Mouse (Mus musculus) liver, postnatal 0 days (tissue): Measurements from ENCODE around the gene Aldh1l1.

ENCODE experiments used
- CTCF ChIP-seq: sonication (generic); IDR thresholded peaks from 2 replicates; pipeline ENCODE4 v1.5.1; 2016; ENCODE audit warnings: antibody characterized with exemption, low read depth
- EP300 ChIP-seq: IDR thresholded peaks from 2 replicates; pipeline ENCODE4 v1.6.1; 2016; ENCODE audit warnings: antibody characterized with exemption, low read depth, mild to moderate bottlenecking

DNA sequence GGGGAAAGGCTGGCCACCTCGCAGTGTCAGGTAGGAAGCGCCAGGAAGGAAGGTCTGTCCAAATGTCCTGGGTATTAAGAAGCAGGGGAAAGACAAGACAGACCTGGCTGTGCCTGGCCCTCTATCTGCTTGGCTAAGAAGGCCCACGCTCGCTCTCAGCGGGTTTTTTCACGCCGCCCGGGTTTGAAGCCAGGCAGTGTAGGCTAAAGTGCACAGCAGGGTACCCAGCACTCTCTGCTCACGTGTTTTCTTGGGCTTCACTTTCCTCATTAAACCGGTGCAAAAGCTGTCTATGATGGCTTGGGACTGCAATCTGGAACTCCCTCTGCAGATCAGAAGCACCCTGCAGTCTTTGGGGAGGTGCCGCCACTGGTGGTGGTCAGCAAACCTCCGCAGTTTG is 24.5 kb upstream of the Aldh1l1 start:
- TF ChIP-seq CTCF (no peak), EP300 (no peak)
